Mouse (Mus musculus): ENCODE measurements around the gene Phpt1. TPM values are rescaled to one million over a fixed set of nuclear protein-coding genes. Genes with fewer than 3 reads are reported as not detected.
A peak's percentile ranks its signal among the peaks of the same experiment; 100 is the strongest.

Phpt1 gene
- polyA plus RNA-seq, 1 experiment from 2014 or later: 149 TPM

- peaks cover 30% of the 10 kb centered on the region for H3K4me1 ChIP-seq (ENCODE audit: control insufficient read depth, insufficient read depth, low read length)
- WGBS: 97% methylated on average over 2 of the region's 2 CpGs
- H3K9me3 ChIP-seq (replicated peaks; ENCODE audit: control insufficient read depth, low read length, poor library complexity, severe bottlenecking): no peaks in the 10 kb centered on the region
- ATAC-seq: no peak
- peaks cover 22% of the 10 kb centered on the region for H3K27me3 ChIP-seq (ENCODE audit: control insufficient read depth, insufficient read depth, low read depth, low read length)
- H3K9ac ChIP-seq (ENCODE audit: low read depth, low read length): no peak overlapping the region
- H3K4me2 ChIP-seq (ENCODE audit: low read length): no peak overlapping the region; the same call in 1 of the 2 replicates
- peaks cover 10% of the 10 kb centered on the region; the same call in 1 of the 2 replicates for H3K36me3 ChIP-seq (ENCODE audit: control insufficient read depth, insufficient read depth, low read length)
- H3K4me3 ChIP-seq (ENCODE audit: low read depth, low read length): no peak overlapping the region
- H3K27ac ChIP-seq (ENCODE audit: low read length): no peak overlapping the region
These were observed 2.0 kb downstream of the Phpt1 start for GRCm38 (mm10) chr2:25573068-25573467.

DNA sequence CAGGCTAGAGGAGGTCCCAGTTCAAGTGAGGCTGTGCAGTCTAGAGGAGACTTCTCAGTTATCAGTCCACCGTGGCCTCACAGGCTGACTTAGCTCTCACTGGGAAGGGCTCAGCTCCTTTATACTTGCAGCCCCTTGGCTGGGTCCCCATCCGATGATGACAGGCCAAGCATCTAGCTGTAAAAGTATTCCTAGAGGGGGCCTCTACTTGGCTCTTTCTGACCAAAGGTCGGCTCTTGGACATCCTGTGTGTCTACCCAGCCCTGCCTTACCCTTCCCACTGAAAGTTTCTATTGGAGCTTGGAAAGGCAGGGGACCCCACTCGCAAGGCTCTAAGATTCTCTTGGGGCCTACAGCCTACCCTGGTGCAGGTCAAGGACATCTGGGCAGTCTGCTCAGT lies 3.8 kb downstream of the Phpt1 start:
- H3K27ac ChIP-seq (ENCODE audit: low read length): no peak overlapping the region
- WGBS: 89% methylated on average over 4 of the region's 4 CpGs
- H3K4me3 ChIP-seq (ENCODE audit: low read depth, low read length): no peak overlapping the region
- no peak for ATAC-seq
- no peak overlapping the region for H3K9ac ChIP-seq (ENCODE audit: low read depth, low read length)
- peaks cover 4% of the 10 kb centered on the region for H3K27me3 ChIP-seq (ENCODE audit: control insufficient read depth, insufficient read depth, low read depth, low read length)
- H3K36me3 ChIP-seq (ENCODE audit: control insufficient read depth, insufficient read depth, low read length): no peaks in the 10 kb centered on the region; the same call in 1 of the 2 replicates
- H3K4me2 ChIP-seq (ENCODE audit: low read length): no peak overlapping the region
- H3K4me1 ChIP-seq (ENCODE audit: control insufficient read depth, insufficient read depth, low read length): peaks cover 20% of the 10 kb centered on the region
- H3K9me3 ChIP-seq (replicated peaks; ENCODE audit: control insufficient read depth, low read length, poor library complexity, severe bottlenecking): no peaks in the 10 kb centered on the region

DNA sequence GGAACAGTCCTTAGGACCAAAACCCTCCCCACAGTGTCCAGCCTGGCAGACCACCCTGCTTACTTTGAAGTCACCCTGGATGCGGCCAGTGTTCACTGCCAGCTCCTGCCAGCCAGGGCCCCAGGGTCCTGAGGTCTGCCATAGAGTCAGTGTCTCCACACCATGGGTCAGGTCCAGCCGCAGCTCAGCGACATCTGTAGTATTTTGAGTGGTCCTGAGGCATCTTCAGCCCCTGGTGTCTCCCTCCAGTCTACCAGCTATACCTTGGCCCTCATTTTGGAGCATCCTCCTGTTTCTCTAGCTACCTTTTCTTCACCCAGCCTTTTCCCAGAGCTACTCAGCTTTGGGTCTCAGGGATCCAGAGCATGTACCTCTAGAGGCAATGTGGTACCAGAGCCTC lies 5.7 kb downstream of the Phpt1 start:
- ATAC-seq: no peak

DNA sequence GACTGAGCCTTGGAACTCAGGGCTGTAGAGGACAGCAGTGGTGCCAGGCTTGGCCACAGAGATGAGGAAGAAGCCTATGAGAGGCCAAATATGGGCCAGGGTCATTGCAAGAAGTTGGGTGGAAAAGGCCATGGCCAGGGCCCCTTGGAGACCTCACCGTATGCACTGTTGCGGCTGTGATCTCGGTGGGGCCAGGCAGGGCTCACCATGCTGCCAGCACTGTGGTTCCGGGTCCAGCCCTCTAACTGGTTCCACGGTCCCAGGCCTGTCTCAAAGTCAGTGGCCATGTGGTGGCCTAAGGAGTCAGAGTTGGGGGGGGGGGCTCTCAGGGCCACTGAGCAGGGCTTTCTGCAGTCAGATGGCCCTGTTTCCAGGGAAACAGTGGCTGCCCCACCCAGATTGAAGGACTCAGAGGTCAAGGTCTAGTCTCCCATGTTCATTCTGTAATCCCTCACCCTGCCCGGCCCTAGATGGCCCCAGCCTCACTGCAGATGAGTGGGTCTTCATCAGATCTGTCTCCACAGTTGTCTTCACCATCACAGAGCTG lies 6.5 kb downstream of the Phpt1 start:
- H3K9me3 ChIP-seq (replicated peaks; ENCODE audit: control insufficient read depth, low read length, poor library complexity, severe bottlenecking): no peaks in the 10 kb centered on the region
- H3K4me3 ChIP-seq (ENCODE audit: low read depth, low read length): no peak overlapping the region
- WGBS: 92% methylated on average over 6 of the region's 6 CpGs
- H3K9ac ChIP-seq (ENCODE audit: low read depth, low read length): no peak overlapping the region
- H3K4me2 ChIP-seq (ENCODE audit: low read length): no peak overlapping the region
- ATAC-seq: no peak
- no peak overlapping the region for H3K27ac ChIP-seq (ENCODE audit: low read length)
- peaks cover 9% of the 10 kb centered on the region for H3K36me3 ChIP-seq (ENCODE audit: control insufficient read depth, insufficient read depth, low read length)
- peaks cover 5% of the 10 kb centered on the region for H3K4me1 ChIP-seq (ENCODE audit: control insufficient read depth, insufficient read depth, low read length)
- H3K27me3 ChIP-seq (ENCODE audit: control insufficient read depth, insufficient read depth, low read depth, low read length): no peaks in the 10 kb centered on the region

More for the DNA sequence above, 5.7 kb downstream of the Phpt1 start:
- Histone ChIP-seq H3K27me3 (ENCODE audit: control insufficient read depth, insufficient read depth, low read depth, low read length) (no peaks in the 10 kb centered on the region), H3K27ac (ENCODE audit: low read length) (no peak overlapping the region), H3K4me3 (ENCODE audit: low read depth, low read length) (no peak overlapping the region), H3K4me1 (ENCODE audit: control insufficient read depth, insufficient read depth, low read length) (peaks cover 11% of the 10 kb centered on the region), H3K9ac (ENCODE audit: low read depth, low read length) (no peak overlapping the region), H3K9me3 (replicated peaks; ENCODE audit: control insufficient read depth, low read length, poor library complexity, severe bottlenecking) (no peaks in the 10 kb centered on the region), H3K36me3 (ENCODE audit: control insufficient read depth, insufficient read depth, low read length) (peaks cover 4% of the 10 kb centered on the region; the same call in 1 of the 2 replicates), H3K4me2 (ENCODE audit: low read length) (no peak overlapping the region)
- 100% methylated on average over 3 of the region's 3 CpGs for WGBS

DNA sequence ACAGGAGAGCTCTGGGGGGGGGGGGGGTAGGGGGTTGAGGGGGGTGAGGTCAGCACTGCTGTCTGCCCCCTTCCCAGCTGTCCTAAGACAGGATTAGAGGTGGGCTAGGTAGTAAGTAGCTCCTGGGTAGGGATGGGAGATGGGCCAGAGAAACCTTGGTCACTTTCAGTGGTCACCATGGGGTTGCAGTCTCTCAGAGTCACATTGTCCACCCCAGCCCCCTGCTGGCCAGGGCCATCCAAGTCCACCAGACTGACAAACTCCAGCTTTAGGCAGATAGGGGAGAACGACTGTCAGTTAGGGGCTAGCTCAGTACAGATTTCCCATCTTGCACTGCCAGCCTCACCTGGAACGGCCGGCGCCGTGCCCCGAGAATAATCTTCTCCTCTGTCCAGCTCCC lies 8.5 kb downstream of the Phpt1 start:
- 78% methylated on average over 6 of the region's 6 CpGs for WGBS
- Histone ChIP-seq H3K4me1 (ENCODE audit: control insufficient read depth, insufficient read depth, low read length) (no peaks in the 10 kb centered on the region), H3K9me3 (replicated peaks; ENCODE audit: control insufficient read depth, low read length, poor library complexity, severe bottlenecking) (no peaks in the 10 kb centered on the region), H3K4me2 (ENCODE audit: low read length) (no peak overlapping the region), H3K27ac (ENCODE audit: low read length) (no peak overlapping the region), H3K4me3 (ENCODE audit: low read depth, low read length) (no peak overlapping the region), H3K27me3 (ENCODE audit: control insufficient read depth, insufficient read depth, low read depth, low read length) (no peaks in the 10 kb centered on the region), H3K36me3 (ENCODE audit: control insufficient read depth, insufficient read depth, low read length) (peaks cover 24% of the 10 kb centered on the region), H3K9ac (ENCODE audit: low read depth, low read length) (no peak overlapping the region)
- no peak for ATAC-seq

DNA sequence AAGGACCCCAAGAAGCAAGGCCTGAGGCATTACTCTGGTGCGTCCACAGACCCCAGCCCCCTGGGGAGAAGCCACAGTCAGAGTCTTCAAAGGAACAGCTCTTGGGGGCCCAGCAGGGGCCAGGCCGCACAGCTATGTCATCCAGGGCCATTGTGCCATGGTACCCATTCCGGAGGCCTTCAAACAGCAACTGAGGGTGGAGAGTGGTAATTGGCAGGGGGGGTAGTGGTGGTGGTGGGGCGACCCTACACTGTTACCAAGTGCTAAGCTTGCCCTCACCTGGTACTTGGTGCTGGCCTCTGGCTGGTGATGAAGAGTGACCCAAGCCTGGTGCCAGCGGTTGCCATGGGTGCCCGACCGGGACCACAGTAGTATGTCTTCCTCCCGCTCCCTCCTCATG lies 9.3 kb downstream of the Phpt1 start:
- Histone ChIP-seq H3K4me3 (ENCODE audit: low read depth, low read length) (no peak overlapping the region), H3K36me3 (ENCODE audit: control insufficient read depth, insufficient read depth, low read length) (peaks cover 32% of the 10 kb centered on the region), H3K9ac (ENCODE audit: low read depth, low read length) (no peak overlapping the region), H3K9me3 (replicated peaks; ENCODE audit: control insufficient read depth, low read length, poor library complexity, severe bottlenecking) (no peaks in the 10 kb centered on the region), H3K4me2 (ENCODE audit: low read length) (no peak overlapping the region), H3K27me3 (ENCODE audit: control insufficient read depth, insufficient read depth, low read depth, low read length) (no peaks in the 10 kb centered on the region), H3K4me1 (ENCODE audit: control insufficient read depth, insufficient read depth, low read length) (no peaks in the 10 kb centered on the region), H3K27ac (ENCODE audit: low read length) (no peak overlapping the region)
- WGBS: 84% methylated on average over 8 of the region's 8 CpGs
- ATAC-seq: no peak

DNA sequence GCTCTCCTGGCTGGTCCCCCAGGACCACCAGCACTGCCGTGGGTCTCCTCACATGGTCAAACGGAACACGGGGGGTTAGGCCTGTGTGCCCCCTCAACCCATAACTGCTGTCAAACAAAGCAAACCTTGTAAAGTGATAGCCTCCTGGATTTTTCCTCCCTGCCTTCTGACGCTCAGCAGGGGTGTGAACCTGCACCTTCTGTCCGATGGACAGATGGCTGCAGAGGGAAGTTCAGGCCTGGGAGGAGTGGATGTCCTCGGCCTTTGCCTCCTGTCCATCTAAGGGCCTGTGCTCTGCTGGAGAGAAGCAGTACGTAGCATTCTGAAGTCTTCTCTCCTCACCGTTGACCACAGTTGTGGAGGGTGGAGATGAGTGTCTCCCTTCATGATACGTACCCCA lies 13.1 kb downstream of the Phpt1 start:
- WGBS: 87% methylated on average over 9 of the region's 9 CpGs
- H3K4me1 ChIP-seq (ENCODE audit: control insufficient read depth, insufficient read depth, low read length): peaks cover 13% of the 10 kb centered on the region
- no peak overlapping the region for H3K27ac ChIP-seq (ENCODE audit: low read length)
- no peaks in the 10 kb centered on the region for H3K9me3 ChIP-seq (replicated peaks; ENCODE audit: control insufficient read depth, low read length, poor library complexity, severe bottlenecking)
- no peak for ATAC-seq
- H3K4me3 ChIP-seq (ENCODE audit: low read depth, low read length): no peak overlapping the region
- peaks cover 37% of the 10 kb centered on the region for H3K36me3 ChIP-seq (ENCODE audit: control insufficient read depth, insufficient read depth, low read length)
- H3K27me3 ChIP-seq (ENCODE audit: control insufficient read depth, insufficient read depth, low read depth, low read length): no peaks in the 10 kb centered on the region
- no peak overlapping the region for H3K4me2 ChIP-seq (ENCODE audit: low read length)
- no peak overlapping the region for H3K9ac ChIP-seq (ENCODE audit: low read depth, low read length)

DNA sequence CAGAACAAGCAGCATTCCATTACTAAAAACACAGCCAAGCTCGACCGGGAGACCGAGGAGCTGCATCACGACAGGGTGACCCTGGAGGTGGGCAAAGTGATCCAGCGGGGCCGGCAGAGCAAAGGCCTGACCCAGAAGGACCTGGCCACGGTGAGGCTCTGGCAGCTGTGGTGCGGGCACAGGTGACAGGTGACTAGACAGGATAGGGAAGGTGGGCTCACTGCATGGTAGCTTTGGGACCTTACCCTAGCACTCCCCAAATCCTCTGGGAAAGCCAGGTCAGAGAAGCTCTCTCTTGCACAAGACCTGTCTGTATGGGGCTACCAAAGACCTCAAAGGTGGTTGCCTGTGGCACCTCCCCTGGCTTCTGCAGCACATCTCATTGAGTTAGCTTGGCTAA lies 14.5 kb downstream of the Phpt1 start:
- H3K27ac ChIP-seq (ENCODE audit: low read length): no peak overlapping the region
- H3K27me3 ChIP-seq (ENCODE audit: control insufficient read depth, insufficient read depth, low read depth, low read length): no peaks in the 10 kb centered on the region
- H3K4me1 ChIP-seq (ENCODE audit: control insufficient read depth, insufficient read depth, low read length): peaks cover 17% of the 10 kb centered on the region
- H3K36me3 ChIP-seq (ENCODE audit: control insufficient read depth, insufficient read depth, low read length): peaks cover 37% of the 10 kb centered on the region
- 94% methylated on average over 8 of the region's 8 CpGs for WGBS
- no peak for ATAC-seq
- no peaks in the 10 kb centered on the region for H3K9me3 ChIP-seq (replicated peaks; ENCODE audit: control insufficient read depth, low read length, poor library complexity, severe bottlenecking)
- no peak overlapping the region for H3K4me3 ChIP-seq (ENCODE audit: low read depth, low read length)
- H3K9ac ChIP-seq (ENCODE audit: low read depth, low read length): no peak overlapping the region
- H3K4me2 ChIP-seq (ENCODE audit: low read length): no peak overlapping the region

DNA sequence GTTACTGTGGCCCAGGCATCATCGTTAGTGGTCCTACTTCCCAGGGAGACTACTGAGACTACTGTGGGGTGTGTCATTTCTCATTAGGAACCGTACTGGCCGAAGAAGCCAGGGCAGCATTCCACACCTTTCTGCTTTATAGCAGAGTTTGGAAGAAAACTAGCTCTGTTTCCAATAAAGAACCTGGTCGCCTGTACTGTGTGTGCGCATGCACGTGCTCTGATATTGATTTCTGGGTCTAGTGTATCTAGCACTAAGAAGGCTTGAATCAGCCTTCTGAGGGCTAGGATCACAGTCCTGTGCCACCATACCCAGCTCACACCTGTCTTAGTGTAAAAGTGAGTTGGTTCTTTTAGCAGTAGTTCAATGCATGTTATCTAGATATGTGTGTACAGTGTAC lies 16.2 kb downstream of the Phpt1 start:
- Histone ChIP-seq H3K4me1 (ENCODE audit: control insufficient read depth, insufficient read depth, low read length) (peaks cover 17% of the 10 kb centered on the region), H3K36me3 (ENCODE audit: control insufficient read depth, insufficient read depth, low read length) (peaks cover 30% of the 10 kb centered on the region), H3K27ac (ENCODE audit: low read length) (no peak overlapping the region), H3K9ac (ENCODE audit: low read depth, low read length) (peak overlapping the region; percentile 85; the same call in 1 of the 2 replicates), H3K27me3 (ENCODE audit: control insufficient read depth, insufficient read depth, low read depth, low read length) (no peaks in the 10 kb centered on the region), H3K4me3 (ENCODE audit: low read depth, low read length) (peak overlapping the region; percentile 74), H3K4me2 (ENCODE audit: low read length) (peak overlapping the region; percentile 74), H3K9me3 (replicated peaks; ENCODE audit: control insufficient read depth, low read length, poor library complexity, severe bottlenecking) (no peaks in the 10 kb centered on the region)
- 70% methylated on average over 6 of the region's 6 CpGs for WGBS
- no peak for ATAC-seq

Data from midbrain, embryonic 16.5 days (tissue).